Mouse (Mus musculus) cerebellum, adult (tissue): ENCODE results near the gene Slc43a1.
"Not testable (repeated sequence)": the region's sequence is repeated elsewhere in the genome, so short reads cannot be mapped to it uniquely, and the experiment has no call there.

ENCODE experiments used
- ATAC-seq: cut with Nextera tagmentation; 2 replicates; pipeline ENCODE4 v1.9.2; 2017; ENCODE audit warnings: mild to moderate bottlenecking, moderate library complexity, mixed read lengths; ENCODE audit not compliant: insufficient number of reproducible peaks, low FRiP score, low TSS enrichment

The Slc43a1 gene

DNA sequence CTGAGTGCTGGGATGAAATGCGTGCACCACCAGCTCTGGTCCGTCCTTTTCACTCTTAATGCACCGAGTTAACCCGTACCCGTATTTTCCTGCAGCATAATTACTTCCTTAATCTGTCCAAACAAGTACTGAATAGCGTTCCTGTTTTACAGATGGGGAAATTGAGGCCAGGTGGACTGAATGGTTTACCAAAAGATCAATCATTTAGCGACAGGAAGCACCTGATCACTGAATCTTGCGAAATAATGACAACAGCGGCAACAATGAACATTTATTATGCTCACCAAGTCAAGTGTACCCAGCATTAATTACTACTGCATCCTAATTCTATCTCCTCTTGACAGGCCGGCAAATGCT is at the start of gene Slc43a1:
TSS of gene Slc43a1 (plus strand) at position 258 of the 357 bp plus-strand sequence.
- ATAC-seq = no peak

- no peak for ATAC-seq
These were observed 48.2 kb upstream of the Slc43a1 start for GRCm38 (mm10) chr2:84790418-84790817.

DNA sequence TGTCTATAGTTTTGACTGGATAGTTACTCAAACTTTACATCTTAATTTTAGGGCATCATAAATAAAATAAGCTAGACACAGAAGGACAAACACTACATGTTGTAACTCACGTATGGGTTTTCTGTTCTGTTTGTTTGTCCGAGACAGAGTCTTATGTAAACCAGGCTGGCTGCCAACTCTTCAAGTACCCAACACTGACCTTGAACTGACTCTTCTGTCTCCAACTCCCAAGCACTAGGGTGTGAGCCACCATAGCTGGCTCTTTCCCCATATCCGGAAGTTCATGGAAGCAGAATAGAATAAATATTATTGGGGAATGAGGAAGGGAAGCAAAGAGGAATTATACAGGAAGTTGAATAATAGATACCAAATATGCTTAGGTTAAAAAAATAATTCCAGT is 46.1 kb upstream of the Slc43a1 start:
- no peak for ATAC-seq

DNA sequence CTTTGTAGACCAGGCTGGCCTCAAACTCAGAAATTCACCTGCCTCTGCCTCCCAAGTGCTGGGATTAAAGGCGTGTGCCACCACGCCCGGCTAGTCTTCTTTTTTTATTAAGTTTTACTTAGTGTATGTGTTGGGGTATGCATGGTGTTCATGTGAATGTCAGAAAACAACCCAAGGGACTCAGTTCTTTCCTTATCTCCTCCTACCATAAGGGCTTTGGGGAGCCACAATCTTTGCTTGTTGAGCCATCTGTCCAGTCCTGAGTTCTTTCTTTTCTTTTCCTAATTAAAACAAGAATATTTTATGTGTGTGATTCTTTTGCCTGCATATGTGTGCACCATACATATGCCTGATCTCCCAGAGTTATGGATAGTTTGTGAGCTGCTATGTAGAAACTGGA is 45.5 kb upstream of the Slc43a1 start:
- no peak for ATAC-seq

DNA sequence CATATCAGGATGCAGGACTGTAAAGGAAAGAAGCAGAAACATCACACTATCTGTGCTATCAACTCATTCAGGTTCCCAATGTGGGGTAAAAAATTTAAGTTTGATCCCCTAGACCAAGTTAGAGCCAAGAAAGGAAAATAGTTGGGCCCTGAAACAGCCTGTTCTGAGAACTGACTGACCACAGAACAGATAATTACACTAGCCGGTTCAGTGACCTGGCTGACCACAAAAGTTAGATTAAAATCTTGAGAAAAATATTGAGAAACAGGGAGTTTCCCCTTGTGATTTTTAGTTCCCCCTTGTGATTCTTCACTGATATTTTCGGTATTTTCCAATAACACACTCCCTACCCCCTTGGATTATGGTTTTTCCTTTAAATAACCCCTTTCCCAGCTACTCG is 44.8 kb upstream of the Slc43a1 start:
- ATAC-seq = no peak

DNA sequence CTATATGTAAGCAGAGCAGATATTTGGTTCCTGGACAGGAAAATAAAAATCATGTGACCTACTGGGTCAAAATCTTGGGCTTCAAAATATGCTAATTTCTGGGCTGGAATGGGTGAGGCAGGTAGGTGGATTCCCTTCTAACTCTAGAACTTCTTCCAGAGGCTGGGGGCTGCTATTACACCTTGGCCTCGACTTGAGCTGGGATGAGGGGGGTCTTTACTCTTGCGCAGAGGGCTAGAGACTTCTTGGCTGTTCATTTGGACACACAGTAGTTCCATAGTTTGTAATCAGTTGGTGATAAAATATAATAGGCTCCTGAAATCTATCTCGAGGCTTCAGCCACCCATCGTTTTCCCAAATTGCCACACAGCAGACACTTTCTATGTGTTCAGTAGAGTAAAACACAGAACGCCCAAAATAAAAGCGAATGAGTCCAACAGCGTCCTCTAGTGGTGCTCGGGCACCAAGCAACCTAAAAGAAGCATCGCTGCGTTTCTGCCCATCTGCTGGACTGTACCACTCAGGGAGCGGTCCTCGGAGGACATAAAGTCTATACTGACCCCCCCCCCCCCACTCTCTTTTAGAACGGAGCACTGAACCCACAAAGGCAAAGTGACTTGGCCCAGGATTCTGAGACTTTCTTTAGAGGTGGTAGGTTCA is 40.7 kb upstream of the Slc43a1 start:
- ATAC-seq = peak; percentile 79

DNA sequence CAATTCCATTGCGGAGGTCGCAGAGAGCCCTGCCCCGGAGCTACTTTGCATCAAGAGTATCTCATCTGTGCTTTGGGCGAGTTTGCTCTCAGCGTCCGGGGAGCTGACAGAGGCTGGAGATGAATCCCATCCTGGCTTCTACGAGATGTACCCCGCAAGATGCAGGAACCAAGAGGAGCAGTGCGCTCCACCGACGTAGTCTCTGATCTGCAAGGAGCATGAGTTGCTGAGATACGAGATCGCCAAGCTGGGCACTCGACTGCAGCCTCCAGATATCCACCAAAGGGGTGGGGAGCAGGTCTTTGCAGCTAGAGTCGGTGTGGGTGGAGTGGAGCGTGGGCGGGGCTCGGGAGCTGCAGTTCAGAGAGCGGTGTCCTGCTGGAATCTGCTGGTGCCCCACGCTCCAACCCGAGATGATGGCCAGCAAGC is 40.1 kb upstream of the Slc43a1 start, which contains the start of gene Ube2l6:
TSS of gene Ube2l6 (plus strand) at position 336 of the 429 bp plus-strand sequence.
- peak; percentile 69 for ATAC-seq

DNA sequence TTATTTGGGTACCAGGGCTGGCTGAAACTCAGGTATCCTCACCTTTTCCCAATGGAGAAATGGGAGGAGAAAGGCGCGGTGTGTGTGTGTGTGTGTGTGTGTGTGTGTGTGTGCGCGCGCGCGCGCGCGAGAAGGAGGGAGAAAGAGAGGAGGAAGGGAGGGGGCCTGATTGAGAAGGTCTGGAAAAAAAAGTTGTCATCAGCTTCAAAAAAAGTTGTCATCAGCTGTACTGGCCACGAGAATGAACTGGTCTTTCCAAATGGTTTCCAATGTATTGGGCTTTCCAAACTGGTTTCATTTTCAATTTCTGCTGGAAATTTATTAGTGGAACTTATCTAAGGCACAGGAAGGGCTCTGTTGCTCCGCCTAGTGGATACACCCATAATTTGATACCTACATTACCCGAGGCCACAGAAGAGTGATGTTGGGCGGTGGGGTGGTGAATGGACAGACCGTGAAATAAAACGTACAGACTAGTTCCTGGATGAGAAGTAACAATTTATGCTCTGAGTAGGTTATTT is 39.5 kb upstream of the Slc43a1 start:
- peak; percentile 82 for ATAC-seq

DNA sequence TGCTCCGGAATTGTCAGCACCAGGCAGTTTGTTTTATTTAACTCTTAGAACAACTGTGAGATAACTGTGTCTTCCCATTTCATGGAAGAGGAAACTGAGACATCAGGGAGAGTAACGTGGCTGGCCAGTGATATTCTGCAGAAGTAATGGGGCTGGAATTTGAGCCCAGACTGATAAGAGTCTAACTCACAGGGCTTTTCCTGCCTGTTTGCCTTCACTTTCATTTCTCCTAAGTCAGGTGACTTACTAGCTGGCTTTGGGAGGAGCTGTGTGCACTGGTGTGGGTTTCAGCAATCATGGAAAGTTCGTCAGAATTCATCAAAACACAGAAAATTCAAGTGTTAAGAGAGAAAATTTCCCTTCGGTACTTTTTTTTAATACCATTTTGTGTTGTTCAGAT is 38.3 kb upstream of the Slc43a1 start:
- no peak for ATAC-seq

DNA sequence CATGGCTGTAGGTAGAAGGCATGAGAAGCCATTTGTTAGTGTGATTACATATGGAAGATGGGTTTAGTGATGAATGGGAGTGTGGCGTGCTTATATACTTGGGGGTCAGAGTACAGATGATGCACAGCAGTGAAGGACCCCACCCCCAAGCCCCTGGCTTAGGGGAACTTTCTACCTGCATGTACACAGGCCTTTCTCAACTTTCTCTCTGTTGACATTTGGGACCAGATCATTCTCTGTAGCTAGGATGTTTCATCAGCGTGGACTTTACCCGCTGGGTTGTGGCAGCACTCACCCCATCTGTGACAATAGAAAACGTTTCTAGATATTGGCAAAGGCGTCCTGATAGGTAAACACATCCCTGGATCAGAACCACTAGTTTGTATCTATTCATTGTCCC is 37.4 kb upstream of the Slc43a1 start:
- not testable (repeated sequence) for ATAC-seq

GRCm38 (mm10) chr2:84803963-84804362 is 34.7 kb upstream of the Slc43a1 start:
- ATAC-seq = no peak

DNA sequence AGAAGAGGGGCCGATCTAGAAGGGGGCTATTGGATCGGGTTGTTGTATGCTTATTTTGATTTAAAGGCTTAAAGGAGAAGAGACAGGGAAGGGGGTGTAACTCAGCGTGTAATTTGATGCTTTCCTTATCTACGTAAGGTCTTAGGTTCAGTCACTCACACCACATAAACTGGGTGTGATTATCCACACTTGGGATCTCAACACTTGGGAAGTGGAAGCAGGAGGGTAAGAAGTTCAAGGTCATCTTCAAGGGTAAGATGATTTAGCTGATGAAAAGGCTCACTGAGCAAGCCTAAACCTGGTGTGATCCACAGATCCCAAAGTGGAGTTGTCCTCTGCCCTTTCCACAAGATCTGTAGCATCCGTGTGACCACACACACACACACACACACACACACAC is 32.1 kb upstream of the Slc43a1 start:
- no peak for ATAC-seq

GRCm38 (mm10) chr2:84809330-84809729 is 29.3 kb upstream of the Slc43a1 start:
- no peak for ATAC-seq

- no peak for ATAC-seq
These were observed 28.1 kb upstream of the Slc43a1 start for GRCm38 (mm10) chr2:84810526-84810885.

DNA sequence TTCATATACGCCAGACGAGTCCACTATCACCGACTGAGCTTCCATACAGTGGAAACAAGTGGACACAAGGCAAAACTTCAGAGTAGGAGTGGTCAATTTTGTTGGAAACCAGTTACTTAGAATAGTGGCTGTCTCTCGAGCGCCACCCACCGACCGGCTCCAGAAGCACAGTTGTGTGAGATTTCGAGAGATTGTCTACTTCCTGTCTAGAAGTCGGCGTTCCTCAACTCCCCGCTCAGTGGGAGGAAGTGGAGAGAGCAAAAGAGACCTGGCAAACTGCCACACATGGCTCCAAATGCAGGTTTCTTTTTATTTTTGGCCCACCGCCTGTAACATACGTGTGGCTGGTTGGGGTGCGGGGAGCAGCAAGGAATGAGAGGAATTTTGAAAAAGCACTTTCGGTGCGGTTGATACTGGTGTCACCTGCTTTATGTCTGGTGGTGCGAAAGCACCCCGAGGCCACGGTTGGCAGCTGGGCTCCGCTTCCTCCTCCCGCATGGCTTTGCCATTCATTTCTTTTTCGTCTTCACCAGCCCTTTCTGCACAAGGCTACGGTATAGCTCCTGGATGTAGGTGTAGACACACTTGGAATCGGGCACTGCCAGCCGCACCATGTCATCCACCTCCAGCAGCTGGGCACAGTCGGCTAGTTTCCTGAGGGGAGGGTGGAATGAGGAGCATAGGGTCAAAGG is 27.6 kb upstream of the Slc43a1 start:
- peak; percentile 71 for ATAC-seq

DNA sequence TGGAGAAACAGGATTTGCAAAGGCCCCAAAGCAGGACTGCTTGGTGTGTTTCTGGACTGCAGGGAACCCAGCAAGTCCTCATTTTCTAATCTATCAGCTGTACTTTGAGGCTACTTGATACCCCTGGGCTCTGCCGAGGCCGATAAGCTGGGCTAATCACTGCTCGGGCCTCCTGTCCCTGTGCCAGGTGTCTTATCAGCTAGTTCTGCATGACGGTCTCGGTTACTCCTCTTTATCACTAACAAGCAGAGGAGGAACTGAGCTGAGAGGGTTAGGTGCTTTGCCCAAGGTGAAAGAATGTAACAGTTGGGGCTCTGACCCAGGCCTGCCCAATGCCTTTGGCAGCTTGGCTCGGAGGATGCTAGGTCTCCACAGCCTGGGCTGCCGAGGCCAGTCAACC is 26.8 kb upstream of the Slc43a1 start:
- no peak for ATAC-seq

DNA sequence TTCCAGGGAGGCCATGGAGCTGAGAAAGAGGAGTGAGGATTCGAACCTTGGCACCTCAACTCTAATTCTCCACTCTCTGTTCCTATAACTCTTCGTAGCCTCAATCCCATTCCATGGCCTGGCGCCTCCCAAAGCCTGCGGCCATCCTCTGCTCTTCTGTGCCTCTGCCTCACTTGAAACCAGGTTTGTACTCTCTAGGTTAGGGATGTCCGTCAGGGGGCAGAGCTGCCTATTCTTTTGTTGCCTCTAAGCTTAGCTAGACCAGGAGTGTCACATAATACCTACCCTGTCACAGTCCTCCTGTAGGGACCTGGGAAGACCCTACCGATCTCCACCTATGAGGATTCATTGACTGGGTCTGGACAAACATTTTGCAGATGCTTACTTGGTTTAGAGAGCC is 26.0 kb upstream of the Slc43a1 start:
- ATAC-seq = no peak

- ATAC-seq = no peak
These were observed 18.8 kb upstream of the Slc43a1 start for GRCm38 (mm10) chr2:84819861-84820260.

GRCm38 (mm10) chr2:84822552-84822951 is 16.1 kb upstream of the Slc43a1 start, which contains the start of gene Smtnl1:
Gene Smtnl1, minus strand, starts transcription at chr2:84822652.
- ATAC-seq = no peak

- ATAC-seq = no peak
These were observed 15.4 kb upstream of the Slc43a1 start for GRCm38 (mm10) chr2:84823237-84823636.

- ATAC-seq = peak; percentile 97
These were observed 12.0 kb upstream of the Slc43a1 start, which contains the start of gene Timm10 for GRCm38 (mm10) chr2:84826488-84827282. Gene Timm10, plus strand, starts transcription at chr2:84826997.
